Mouse (Mus musculus): Measurements from ENCODE around the gene Nfkbib.

The Nfkbib gene

GRCm38 (mm10) chr7:28716590-28717281, 50.6 kb downstream of the Nfkbib start, which contains the start of gene Fbxo17:
Fbxo17 (plus strand) TSS chr7:28716804.
- DNase-seq: peak; percentile 77

GRCm38 (mm10) chr7:28715598-28715997, 51.7 kb downstream of the Nfkbib start:
- peak; percentile 67 for DNase-seq

- DNase-seq: no peak
Observed at GRCm38 (mm10) chr7:28714667-28715066, 52.6 kb downstream of the Nfkbib start.

GRCm38 (mm10) chr7:28710962-28711361, 56.4 kb downstream of the Nfkbib start:
- DNase-seq: peak; percentile 60

- DNase-seq: no peak
Observed at GRCm38 (mm10) chr7:28709454-28709853, 57.9 kb downstream of the Nfkbib start.
